Mouse (Mus musculus) heart, postnatal 25 days (tissue): ENCODE data around the gene Rnf10. TPM values are rescaled to one million over a fixed set of nuclear protein-coding genes. Genes with fewer than 3 reads are reported as not detected.

Experiments used
- DNase-seq: peaks from one replicate; pipeline ENCODE4 v3.0.0; 2022; ENCODE audit warnings: low spot score
- intact Hi-C: fragments of 180-260 bp; cut with DNase I; formaldehyde crosslinking; loops from one replicate; pipeline ENCODE4 v1.15.1; 2025
- total RNA-seq, 2 experiments: library from RNA; stranded (reverse); gene quantifications; 2 replicates each; pipeline ENCODE4 v1.2.3; 2021

Rnf10 gene
- total RNA-seq, 2 experiments from 2014 or later: 389 to 406 TPM

DNA sequence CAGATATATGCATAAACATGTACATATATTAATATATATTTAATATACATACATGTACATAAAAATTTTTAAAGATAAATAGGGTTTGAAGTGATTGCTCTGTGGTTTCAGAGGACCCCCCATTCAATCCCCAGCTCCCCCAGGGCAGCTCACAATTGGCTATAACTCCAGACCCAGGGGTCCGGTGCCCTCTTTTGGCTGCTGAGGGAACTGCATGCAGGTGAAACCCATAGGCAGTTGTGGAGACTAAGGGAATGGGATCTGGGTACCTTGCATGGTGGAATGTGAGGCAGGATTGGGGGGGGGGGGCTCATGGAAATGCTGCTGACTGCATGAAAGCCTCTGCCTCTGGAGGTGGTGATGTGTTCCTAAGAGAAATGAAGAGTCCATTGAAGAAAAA lies 62.3 kb downstream of the Rnf10 start:
- DNase-seq: no peak
- intact Hi-C loops: no loop called here

GRCm38 (mm10) chr5:115208601-115209000 lies 64.1 kb downstream of the Rnf10 start:
- intact Hi-C loops: no loop called here
- no peak for DNase-seq

DNA sequence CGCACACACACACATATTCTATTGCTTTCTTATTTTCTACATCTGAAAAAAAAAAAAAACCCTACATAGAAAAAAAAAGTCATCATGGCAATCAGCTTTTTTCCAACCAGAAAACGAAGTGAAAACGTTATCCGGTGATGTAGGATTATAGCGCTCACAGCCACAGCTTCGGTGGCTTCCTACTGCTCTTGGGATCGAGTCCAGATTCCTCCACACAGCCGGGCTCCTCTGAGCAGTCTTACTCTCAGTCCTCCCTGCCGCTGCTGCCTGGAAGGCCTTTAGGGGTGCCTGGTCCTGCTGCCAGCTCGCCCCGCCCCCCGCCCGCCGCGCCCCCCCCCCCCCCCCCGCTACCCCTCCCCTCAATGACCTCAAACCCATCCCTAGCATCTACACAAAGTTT lies 64.8 kb downstream of the Rnf10 start:
- DNase-seq: no peak
- intact Hi-C loops: no loop called here

- no peak for DNase-seq
- intact Hi-C loops: no loop called here
Observed at GRCm38 (mm10) chr5:115207244-115207643, 65.5 kb downstream of the Rnf10 start.

GRCm38 (mm10) chr5:115204562-115205311 lies 68.0 kb downstream of the Rnf10 start:
- intact Hi-C loops: loop anchor here (2.0 kb wide), 1 partner anchor 14 kb away; no protein-coding TSS in a partner anchor
- peak; percentile 22 for DNase-seq

DNA sequence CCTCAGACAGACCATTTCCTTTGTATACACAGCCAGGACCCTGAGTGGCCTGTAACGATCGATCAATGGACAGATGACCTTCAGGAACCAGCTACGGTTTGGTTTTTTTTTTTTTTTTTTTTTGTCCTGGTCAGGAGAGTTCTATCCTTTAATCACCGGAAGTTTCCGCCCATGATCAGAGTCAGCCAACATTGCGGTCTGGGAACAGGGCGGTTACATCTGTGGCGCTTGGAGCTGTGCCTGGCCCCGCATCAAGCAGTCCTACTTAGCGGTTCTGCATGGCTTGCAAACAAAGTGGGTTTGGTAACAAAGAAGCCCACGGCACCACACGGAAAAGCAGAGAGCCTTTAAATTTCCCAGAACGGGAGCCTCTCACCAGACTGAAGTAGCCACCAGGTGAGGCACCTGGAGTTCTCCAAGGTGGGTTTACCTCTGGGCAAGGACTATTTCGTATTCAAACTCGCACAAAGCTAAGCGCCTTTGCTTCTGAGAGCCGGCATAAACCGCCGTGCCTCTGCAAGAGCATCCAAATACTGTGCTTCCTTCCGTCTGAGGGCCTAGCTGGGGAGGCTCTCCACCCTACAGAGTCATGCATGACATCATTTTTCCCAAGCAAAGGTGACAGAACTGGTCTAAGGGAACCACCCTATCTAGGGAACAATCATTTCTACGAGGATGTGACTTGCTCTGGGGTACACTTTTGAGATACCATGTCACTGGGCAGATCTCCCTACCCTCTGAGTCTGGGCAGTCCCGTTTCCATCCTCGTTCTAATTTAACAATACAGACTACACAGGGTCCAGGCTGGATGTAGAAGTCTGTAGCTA lies 68.8 kb downstream of the Rnf10 start:
- intact Hi-C loops: loop anchor here (2.0 kb wide), 1 partner anchor 13 kb away; no protein-coding TSS in a partner anchor
- no peak for DNase-seq

DNA sequence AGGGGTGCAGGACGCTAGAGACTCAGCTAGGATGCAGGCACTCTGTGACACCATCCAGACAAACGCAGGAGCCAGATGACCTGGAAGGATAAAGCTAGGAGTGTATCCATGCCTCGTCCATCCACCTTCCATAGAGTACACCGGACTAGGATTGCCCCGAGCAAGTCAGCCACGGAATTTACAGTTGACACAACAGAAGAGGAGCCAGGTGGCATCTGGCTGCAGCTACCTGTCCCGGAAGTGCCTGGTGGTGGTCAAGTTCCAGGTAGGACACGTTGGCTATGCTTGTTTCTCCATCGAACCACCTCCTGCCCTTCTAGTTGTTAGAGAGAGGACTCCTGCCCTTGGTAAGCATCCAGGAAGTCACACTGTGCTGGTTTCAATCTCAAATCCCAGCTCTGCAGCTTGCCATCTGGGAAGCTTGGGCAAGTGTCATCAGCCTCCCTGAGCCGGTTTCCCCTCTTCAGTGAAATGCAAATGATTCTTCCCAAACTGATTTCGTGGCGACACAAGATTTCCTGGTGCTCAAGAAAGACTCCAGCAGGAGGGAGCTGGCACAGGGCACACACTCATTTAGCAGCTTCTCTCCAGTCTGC lies 78.0 kb downstream of the Rnf10 start:
- intact Hi-C loops: no loop called here

DNA sequence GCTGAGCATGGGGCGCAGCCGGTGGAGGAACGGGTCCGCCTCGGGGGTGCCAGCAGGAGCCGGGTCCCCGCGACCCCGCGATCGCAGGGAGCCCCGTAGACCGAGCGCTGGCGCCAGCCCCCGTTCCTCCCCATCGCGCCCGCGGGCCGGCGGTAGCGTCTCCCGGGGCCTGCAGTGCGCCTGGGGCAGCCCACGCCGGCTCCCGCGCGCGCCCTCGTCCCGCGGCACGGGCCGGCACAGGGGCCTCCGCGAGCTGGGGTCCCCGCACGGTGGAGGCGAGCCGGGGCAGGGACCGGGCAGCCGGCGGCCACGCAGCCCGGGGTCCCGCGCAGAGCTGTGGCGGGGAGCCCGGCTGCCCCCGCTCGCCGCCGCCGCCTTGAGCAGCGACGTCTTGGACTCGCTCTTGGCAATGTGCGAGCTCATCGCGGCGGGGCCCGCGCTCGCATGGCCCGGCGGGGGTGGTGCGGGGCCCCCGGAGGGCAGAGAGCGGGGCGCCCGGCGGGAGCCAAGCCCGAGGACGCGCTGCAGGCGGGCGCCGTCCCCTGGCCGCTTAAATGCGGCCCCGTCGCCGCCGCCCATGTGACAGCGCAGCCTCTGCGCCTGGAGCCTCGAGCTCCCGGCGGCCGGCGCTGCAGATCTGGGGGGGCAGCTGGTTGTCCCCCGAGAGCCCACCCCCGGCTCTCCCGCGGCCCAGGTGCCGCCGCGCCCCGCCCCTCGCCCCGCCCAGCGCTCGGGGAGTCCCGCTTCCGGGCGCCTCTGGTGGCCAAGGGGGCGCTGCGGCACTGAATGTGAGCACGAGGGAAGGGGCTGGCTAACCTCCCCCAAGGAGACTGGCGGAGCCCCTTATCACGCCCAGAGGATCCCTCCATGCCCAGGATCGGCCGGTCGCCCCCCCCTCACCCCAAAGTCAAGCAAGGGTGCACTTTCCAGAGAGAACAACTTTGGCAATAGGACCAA lies 78.8 kb downstream of the Rnf10 start, which contains the start of gene Cabp1:
Gene Cabp1, minus strand, starts transcription at position 713 of the 957 bp plus-strand sequence.
- DNase-seq: no peak
- intact Hi-C loops: no loop called here

More for the DNA sequence above, 78.0 kb downstream of the Rnf10 start:
- DNase-seq: no peak

- DNase-seq: no peak
- intact Hi-C loops: no loop called here
Observed at GRCm38 (mm10) chr5:115193226-115193625, 79.5 kb downstream of the Rnf10 start.

DNA sequence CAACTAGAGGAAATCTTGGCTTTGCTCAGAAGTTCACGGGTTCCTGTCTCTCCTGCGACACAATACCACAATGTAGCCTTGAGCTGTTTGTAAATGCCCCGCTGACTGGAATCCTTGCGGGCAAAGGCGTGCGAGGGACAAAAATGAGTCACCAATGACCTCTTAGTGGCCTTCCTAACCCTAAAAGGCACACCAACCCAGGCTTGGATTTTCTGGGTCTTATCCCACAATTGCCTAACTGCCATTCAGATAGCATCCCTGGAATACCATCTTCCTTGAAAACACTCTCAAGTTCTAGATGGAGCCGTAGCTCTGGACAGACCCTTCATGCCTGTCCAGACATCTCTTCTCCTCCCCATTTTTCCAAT lies 79.9 kb downstream of the Rnf10 start:
- intact Hi-C loops: no loop called here

GRCm38 (mm10) chr5:115191880-115192827 lies 80.5 kb downstream of the Rnf10 start:
- intact Hi-C loops: loop anchor here (2.0 kb wide), 1 partner anchor 13 kb away; no protein-coding TSS in a partner anchor
- no peak for DNase-seq

More for the DNA sequence above, 79.9 kb downstream of the Rnf10 start:
- no peak for DNase-seq

Other genes with a start within 250 kb of the Rnf10 start
- gene Gm10401, start 174.6 kb downstream of the Rnf10 start, total RNA-seq: not detected
- gene Acads, start 153.6 kb downstream of the Rnf10 start, total RNA-seq: 100 to 1,000 TPM; 189 to 199 TPM
- gene Unc119b, start 137.9 kb downstream of the Rnf10 start, total RNA-seq: 10 to 100 TPM; 18.9 to 21.9 TPM
- gene Mlec, start 114.7 kb downstream of the Rnf10 start, total RNA-seq: 10 to 100 TPM; 74.6 to 75.8 TPM
- gene Cabp1, start 78.5 kb downstream of the Rnf10 start, total RNA-seq: 1 to 10 TPM; 2.7 to 3.0 TPM
- gene Pop5, start 37.1 kb downstream of the Rnf10 start, total RNA-seq: 10 to 100 TPM; 31.6 to 37.8 TPM
- 100 to 1,000 TPM; 159 to 164 TPM for gene Coq5, start 6.8 kb upstream of the Rnf10 start, total RNA-seq
- 100 to 1,000 TPM in 1 of 2 experiments, 10 to 100 TPM in 1; 90.1 to 120 TPM for gene Dynll1, start 28.1 kb upstream of the Rnf10 start, total RNA-seq
- gene Srsf9, start 54.3 kb upstream of the Rnf10 start, total RNA-seq: 10 to 100 TPM; 18.5 to 20.6 TPM
- 10 to 100 TPM; 16.9 to 17.6 TPM for gene Gatc, start 68.3 kb upstream of the Rnf10 start, total RNA-seq
- 10 to 100 TPM; 23.8 to 26.2 TPM for gene Triap1, start 68.3 kb upstream of the Rnf10 start, total RNA-seq
- 100 to 1,000 TPM; 282 to 287 TPM for gene Cox6a1, start 76.1 kb upstream of the Rnf10 start, total RNA-seq
- 1 to 10 TPM in 1 of 2 experiments, under 1 TPM in 1; 0.98 to 1.3 TPM for gene Msi1, start 156.7 kb upstream of the Rnf10 start, total RNA-seq
- gene Pla2g1b, start 193.4 kb upstream of the Rnf10 start, total RNA-seq: not detected
- 10 to 100 TPM; 16.8 to 18.5 TPM for gene Sirt4, start 211.8 kb upstream of the Rnf10 start, total RNA-seq
- 10 to 100 TPM; 34.4 to 39.5 TPM for gene Pxn, start 233.8 kb upstream of the Rnf10 start, total RNA-seq